Mouse (Mus musculus): ENCODE measurements around the gene Auts2. TPM values are rescaled to one million over a fixed set of nuclear protein-coding genes. Genes with fewer than 3 reads are reported as not detected.

The Auts2 gene
- total RNA-seq, 2 experiments from 2014 or later: 179 to 184 TPM

DNA sequence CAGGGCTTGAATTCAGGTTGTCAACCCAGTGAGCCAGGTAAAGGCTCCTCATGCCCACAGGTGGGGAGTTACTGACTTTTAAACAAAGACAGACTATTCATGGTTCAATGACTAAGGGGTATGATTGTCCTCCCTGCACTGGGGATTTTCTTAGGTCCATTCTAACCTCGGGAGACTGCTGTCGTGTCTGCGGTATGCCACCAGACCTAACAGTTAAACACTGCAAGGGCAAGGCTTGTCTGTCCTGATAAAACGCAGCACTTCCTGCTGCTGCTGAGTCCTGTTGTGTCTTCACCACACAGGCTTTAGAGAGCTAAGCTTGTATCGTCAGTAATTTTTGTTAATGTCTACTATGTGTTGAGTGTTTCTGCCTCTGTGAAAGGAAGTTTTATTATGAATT lies 828.2 kb downstream of the Auts2 start:
- no peak for DNase-seq
- intact Hi-C loops (cut with DNase I): no loop called here

- no peak for DNase-seq
- intact Hi-C loops (cut with DNase I): no loop called here
Measured at GRCm38 (mm10) chr5:131712441-131712840, 830.7 kb downstream of the Auts2 start.

DNA sequence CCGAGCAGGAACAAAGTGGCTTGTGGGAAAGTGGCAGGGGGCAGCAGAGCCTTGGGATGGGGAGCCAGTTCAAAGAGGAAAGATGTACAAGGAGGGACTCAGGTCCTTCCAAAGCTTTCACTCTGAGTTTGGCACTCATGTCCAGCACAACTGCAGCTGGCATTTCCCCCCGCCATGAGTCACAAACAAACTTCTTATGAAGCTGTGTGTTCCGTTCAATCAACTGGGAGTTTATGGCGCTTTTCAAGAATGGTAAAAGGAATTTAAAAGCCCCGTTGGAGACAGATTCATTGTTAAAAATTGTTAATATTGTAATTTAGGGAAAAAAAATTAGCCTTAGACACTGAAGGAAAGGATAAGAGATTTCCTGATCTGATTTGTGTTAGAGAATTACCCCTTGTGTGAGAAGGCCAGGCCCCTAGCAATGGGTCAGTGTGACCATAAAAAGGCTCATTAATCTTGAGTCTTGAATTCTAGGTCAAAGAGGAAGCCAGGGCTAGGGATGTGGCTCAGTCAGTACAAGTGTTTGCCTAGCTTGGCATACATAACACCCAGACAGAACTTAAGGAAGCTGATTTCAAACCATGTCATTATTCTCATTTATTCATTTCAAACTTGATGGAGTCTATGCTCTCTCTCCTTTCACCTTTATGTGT lies 831.5 kb downstream of the Auts2 start:
- intact Hi-C loops (cut with DNase I): no loop called here
- DNase-seq: no peak

GRCm38 (mm10) chr5:131710735-131711473 lies 832.2 kb downstream of the Auts2 start:
- DNase-seq: no peak
- intact Hi-C loops (cut with DNase I): no loop called here

DNA sequence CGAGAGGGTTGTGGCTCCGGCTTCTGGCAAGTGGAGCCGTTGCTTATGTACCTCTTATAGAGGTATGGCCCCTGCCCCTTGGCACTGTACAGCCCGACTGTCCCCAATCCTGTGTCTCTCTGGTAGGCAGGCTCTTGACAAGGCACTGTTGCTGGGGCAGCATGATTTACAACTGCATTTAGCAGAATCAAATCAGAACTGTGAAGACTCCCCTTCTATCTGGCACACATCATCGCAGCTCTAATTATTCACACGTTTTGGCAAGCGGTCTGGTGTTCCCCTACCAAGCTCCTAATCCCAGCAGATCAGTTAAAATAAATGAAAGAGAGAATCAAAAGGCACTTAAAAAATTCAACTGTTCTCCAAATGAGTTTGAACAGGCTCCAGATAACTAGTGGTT lies 835.7 kb downstream of the Auts2 start:
- no peak for DNase-seq
- intact Hi-C loops (cut with DNase I): no loop called here

DNA sequence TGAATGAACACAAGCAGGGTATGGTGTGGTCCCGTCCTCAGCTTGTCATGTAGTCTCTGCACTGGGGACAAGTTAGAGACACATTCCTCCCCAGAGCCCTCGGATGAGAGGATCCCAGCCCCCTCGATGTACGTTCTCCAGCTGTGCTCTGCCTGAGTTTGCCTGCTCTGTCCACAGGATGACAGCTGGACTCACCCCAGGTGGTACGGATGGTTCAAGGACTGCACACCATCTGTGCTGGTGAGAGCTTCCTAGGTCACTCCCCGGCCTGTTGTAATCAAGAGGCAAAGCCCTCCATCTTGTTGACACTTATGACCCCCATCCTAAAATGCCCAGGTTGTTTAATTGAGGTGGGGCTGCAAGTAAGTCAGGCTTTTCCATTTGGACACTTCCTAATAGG lies 839.4 kb downstream of the Auts2 start:
- DNase-seq: peak; percentile 68
- intact Hi-C loops (cut with DNase I): no loop called here

- intact Hi-C loops (cut with DNase I): no loop called here
Measured at GRCm38 (mm10) chr5:131702840-131703392, 840.2 kb downstream of the Auts2 start.

GRCm38 (mm10) chr5:131698900-131699299 lies 844.2 kb downstream of the Auts2 start:
- intact Hi-C loops (cut with DNase I): no loop called here
- no peak for DNase-seq

More at GRCm38 (mm10) chr5:131702840-131703392, 840.2 kb downstream of the Auts2 start:
- no peak for DNase-seq

DNA sequence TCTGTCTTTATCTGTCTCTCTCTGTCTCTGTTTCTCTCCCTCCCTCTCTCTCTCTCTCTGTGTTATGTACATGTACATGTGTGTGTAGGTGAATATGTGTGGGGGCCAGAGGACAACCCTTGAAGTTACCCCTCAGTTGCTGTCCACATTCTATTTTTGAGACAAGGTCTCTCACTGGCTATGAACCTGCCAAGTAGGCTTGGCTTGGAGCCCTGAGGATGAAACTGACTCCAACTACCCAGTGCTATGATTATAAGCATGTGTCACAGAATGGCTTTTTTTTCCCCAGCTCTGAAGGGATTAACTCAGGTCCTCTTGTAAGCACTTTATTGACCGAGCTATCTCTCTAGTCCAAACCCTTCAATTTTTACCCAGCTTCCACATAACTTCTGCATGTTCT lies 852.4 kb downstream of the Auts2 start:
- peak; percentile 42 for DNase-seq
- intact Hi-C loops (cut with DNase I): no loop called here

- intact Hi-C loops (cut with DNase I): no loop called here
Measured at GRCm38 (mm10) chr5:131686956-131687618, 856.1 kb downstream of the Auts2 start.

DNA sequence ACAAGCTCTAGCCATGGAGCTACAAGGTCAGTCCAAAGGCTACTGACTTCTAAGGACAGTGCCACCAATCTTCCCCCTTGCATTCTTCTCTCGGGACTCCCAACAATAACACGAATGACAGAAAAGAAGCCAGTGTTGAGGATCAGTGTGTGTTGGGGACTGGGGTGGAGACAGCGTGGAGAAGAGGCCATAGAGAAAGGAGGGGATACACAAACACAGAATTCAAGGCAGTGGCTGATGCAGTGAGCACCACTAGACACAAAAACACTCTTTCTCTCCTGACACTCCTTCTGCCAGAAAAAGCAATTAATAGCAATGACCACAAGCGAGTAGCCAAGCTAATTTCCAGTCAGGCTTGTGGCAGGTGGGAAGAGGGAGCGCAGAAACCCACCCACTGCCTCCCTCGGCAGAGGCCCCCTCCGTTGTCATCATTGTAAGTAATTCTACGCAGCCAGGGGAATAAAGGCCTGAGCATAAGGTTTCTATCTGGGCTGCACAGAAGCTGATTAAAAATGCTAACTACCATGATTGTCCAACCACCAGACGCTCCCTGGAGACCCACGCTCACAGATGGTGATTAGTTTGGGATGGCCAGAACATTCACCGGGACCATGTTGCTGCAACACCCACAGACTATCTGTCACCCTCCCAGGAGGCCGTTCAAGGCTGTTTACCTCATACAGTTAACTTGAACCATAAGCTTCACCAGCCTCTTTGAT lies 862.9 kb downstream of the Auts2 start:
- intact Hi-C loops (cut with DNase I): no loop called here
- peak; percentile 81 for DNase-seq

More at GRCm38 (mm10) chr5:131686956-131687618, 856.1 kb downstream of the Auts2 start:
- DNase-seq: peak; percentile 41

DNA sequence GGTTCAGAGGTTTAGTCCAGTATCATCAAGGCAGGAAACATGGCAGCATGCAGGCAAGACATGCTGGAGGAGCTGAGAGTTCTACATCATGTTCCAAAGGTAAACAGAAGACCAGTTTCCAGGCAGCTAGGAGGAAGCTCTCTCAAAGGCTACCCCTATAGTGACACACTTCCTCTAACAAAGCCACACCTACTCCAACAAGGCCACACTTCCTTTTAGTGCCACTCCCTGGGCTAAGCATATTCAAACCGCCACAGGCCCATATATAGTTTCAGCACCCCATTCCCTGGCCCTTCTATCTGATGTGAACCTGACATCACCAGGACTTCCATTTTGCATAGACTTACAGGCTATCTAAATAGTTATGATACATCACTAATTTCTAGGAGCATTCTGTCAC lies 863.6 kb downstream of the Auts2 start:
- DNase-seq: no peak
- intact Hi-C loops (cut with DNase I): no loop called here

- intact Hi-C loops (cut with DNase I): no loop called here
- peak; percentile 27 for DNase-seq
Measured at GRCm38 (mm10) chr5:131677518-131677917, 865.6 kb downstream of the Auts2 start.

GRCm38 (mm10) chr5:131673696-131674095 lies 869.4 kb downstream of the Auts2 start:
- intact Hi-C loops (cut with DNase I): no loop called here
- DNase-seq: no peak

- DNase-seq: no peak
- intact Hi-C loops (cut with DNase I): no loop called here
Measured at GRCm38 (mm10) chr5:131665068-131665467, 878.1 kb downstream of the Auts2 start.

DNA sequence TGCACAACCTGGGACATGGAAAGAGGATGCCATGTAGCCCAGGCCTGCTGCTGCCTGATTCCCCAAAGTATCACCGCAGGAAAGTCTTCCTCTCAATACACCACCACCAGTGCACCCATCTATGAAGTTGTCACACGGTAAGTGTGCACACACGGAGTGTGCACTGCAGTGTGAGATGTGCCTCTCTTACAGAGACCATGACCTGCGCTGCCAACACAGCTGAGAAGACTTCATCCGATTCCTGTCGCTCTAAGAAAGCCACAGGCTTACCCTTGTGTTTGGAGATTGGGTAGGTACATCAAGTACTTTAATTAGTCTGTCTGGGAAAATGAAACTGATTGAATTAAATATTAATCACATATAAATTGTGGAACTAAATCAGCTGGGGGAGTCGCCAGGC lies 878.5 kb downstream of the Auts2 start:
- DNase-seq: no peak
- intact Hi-C loops (cut with DNase I): no loop called here

DNA sequence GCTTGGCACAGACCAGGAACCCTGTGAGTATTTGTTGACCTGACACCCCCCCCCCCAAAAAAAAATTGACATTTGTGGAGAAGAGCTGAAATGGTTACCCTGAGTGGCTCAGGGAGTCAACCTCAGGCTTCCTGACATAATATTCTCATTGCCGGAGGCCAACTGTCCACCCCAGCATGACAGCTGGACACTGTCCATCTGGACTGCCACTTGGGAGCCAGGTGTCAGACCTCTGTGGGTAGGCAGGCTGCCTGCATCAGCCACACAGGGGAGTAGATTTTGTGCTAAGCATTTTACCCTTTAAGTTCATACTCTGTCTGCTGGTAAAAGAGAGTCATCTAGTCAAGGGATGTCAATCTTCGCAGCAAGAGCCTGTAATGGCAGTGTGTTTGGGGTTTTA lies 880.5 kb downstream of the Auts2 start:
- DNase-seq: peak; percentile 69

GRCm38 (mm10) chr5:131658822-131659515 lies 884.2 kb downstream of the Auts2 start:
- no peak for DNase-seq
- intact Hi-C loops (cut with DNase I): no loop called here

More for the DNA sequence above, 880.5 kb downstream of the Auts2 start:
- intact Hi-C loops (cut with DNase I): no loop called here

DNA sequence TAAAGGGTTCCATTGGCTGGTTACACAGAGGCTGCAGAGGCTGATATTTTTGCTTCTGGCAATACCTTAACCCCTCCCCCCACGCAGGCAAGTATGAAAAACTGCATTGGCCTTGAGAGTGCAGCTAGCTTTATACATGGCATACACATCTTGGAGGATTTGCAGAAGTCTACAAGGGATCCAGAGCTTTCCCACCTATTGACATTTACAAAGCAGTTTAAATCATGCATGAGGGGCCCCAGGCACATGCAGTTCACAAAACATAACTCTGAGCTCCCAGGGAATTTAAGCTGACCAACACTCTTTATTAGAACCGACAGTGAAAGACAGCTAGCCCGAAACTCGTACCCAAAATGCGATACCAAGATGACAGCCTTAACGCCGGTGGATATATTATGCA lies 888.9 kb downstream of the Auts2 start:
- intact Hi-C loops (cut with DNase I): no loop called here
- no peak for DNase-seq

DNA sequence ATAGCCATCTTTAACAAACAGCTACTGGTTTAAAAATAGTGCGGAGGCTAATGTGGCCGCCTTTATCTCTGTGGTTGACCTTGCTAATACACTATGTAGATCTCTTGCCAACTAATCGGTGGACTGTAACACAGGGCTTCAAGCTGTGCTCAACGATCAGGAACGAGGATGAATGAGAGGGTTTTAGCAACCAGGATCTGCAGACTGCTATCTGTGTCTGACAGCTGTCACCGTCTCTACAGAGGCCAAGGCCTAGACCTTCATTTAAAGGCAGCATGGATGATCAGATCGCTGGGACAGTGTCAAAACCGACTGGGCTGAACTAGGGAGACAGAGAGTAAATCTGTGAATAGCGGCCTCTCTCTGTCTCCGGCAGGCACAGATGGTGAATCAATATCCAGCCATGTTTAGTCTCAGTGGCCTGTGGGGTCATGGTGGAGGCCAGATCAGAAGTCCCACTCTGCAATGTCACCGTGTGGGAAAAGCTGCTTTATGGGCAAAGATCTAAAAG lies 892.7 kb downstream of the Auts2 start:
- intact Hi-C loops (cut with DNase I): no loop called here
- peak; percentile 83 for DNase-seq

All from left cerebral cortex, postnatal 4 days (tissue).